Mouse (Mus musculus) liver, embryonic 12.5 days (tissue): ENCODE measurements around the gene Dmrtc1c1. TPM values are rescaled to one million over a fixed set of nuclear protein-coding genes. Genes with fewer than 3 reads are reported as not detected.
"Not testable (repeated sequence)": the region's sequence is repeated elsewhere in the genome, so short reads cannot be mapped to it uniquely, and the experiment has no call there.

Experiments used
- ATAC-seq: fragments of 200-750 bp; cut with Nextera tagmentation; 2 replicates; pipeline ENCODE4 v1.8.0; 2017; ENCODE audit warnings: moderate number of reproducible peaks, mild to moderate bottlenecking, moderate library complexity
- H3K27ac ChIP-seq: fragments of 300-500 bp; sonication (generic); 2 replicates; pipeline ENCODE4 v1.5.1; 2016; ENCODE audit warnings: mild to moderate bottlenecking
- H3K27me3 ChIP-seq: fragments of 300-500 bp; sonication (generic); replicated peaks from 2 replicates; pipeline ENCODE4 v1.6.1; 2016; ENCODE audit warnings: mild to moderate bottlenecking, moderate library complexity
- H3K36me3 ChIP-seq: fragments of 300-500 bp; sonication (generic); 2 replicates; pipeline ENCODE4 v1.6.1; 2016; ENCODE audit warnings: mild to moderate bottlenecking, moderate library complexity
- H3K4me1 ChIP-seq: fragments of 300-500 bp; sonication (generic); 2 replicates; pipeline ENCODE4 v1.6.1; 2016
- H3K4me2 ChIP-seq: fragments of 300-500 bp; sonication (generic); 2 replicates; pipeline ENCODE4 v1.6.1; 2016; ENCODE audit warnings: mild to moderate bottlenecking, moderate library complexity
- H3K4me3 ChIP-seq: fragments of 300-500 bp; sonication (generic); 2 replicates; pipeline ENCODE4 v1.5.1; 2016; ENCODE audit warnings: mild to moderate bottlenecking, moderate library complexity
- H3K9ac ChIP-seq: fragments of 300-500 bp; sonication (generic); 2 replicates; pipeline ENCODE4 v1.6.1; 2016; ENCODE audit warnings: mild to moderate bottlenecking, moderate library complexity
- H3K9me3 ChIP-seq: fragments of 300-500 bp; sonication (generic); replicated peaks from 2 replicates; pipeline ENCODE4 v1.6.1; 2016; ENCODE audit warnings: mild to moderate bottlenecking, moderate library complexity
- WGBS: fragments of 180-500 bp; shearing (Covaris S2); methylation state at CpG from one replicate; pipeline ENCODE4 v1.1.7; 2016; ENCODE audit not compliant: insufficient replicate concordance; 5-methylcytosine and 5-hydroxymethylcytosine counted together
- polyA plus RNA-seq: library from polyadenylated mRNA; unstranded; fragments of >200 nt; fragmentation: Nextera tagmentation; extraction: Ambion mirVana; gene quantifications from 2 replicates; pipeline ENCODE4 v1.2.1, GENCODE M21; 2016

The Dmrtc1c1 gene
- polyA plus RNA-seq: not detected in 2 replicates

- H3K4me2 ChIP-seq, H3K36me3 ChIP-seq, H3K9me3 ChIP-seq, H3K27me3 ChIP-seq, H3K9ac ChIP-seq, H3K4me3 ChIP-seq, H3K27ac ChIP-seq, H3K4me1 ChIP-seq, ATAC-seq: not testable (repeated sequence)
- WGBS: no CpG with 5 or more reads among the region's 14 CpGs
Observed at GRCm38 (mm10) chrX:102802663-102803062, at the start of gene Dmrtc1c1. Gene Dmrtc1c1, plus strand, starts transcription at chrX:102802963.

DNA sequence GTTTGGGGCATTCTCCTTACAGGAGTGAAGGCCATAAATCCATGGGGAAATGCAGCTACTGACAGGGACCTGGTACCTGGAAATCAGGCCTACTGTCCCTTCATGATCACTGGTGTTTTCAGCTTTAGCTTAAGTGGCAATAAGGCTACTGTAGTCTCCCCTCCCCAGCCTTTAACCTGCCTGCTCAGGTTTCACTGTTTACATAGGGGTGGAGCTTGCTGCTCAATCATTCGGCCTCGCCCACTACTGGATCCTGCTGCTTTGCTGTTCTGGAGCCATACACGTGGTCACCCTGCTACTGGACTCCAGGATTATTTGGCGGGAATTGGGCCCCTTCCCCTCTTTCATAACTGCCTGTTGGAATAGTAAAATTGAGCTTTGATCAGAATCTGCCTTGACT, 36.9 kb upstream of the Dmrtc1c1 start:
- ATAC-seq: no peak
- H3K27ac ChIP-seq: no peak overlapping the region
- WGBS: 51% methylated on average over 4 of the region's 4 CpGs

DNA sequence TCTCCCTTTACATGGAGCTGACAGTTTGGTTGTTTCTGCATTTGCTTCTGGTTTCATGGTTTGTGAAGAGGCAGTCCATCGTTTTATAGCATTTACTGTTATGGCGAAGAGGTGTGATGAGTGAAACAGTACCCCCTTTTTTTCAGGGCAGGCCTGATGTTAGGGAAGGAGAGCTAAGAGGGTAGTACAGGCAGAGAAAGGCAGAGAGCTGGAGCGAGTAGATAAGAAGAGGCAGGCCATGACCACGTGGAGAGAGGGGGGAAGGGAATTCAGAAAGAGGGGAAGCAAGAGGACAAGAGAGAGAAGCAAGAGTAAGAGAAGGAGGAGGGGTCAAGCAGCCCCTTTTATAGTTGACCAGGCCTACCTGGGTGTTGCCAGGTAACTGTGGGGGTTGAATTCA, 9.5 kb downstream of the Dmrtc1c1 start:
- Histone ChIP-seq H3K4me2 (no peak overlapping the region), H3K9ac (no peak overlapping the region), H3K36me3 (no peaks in the 10 kb centered on the region), H3K4me3 (no peak overlapping the region), H3K4me1 (no peaks in the 10 kb centered on the region), H3K9me3 (no peaks in the 10 kb centered on the region), H3K27me3 (no peaks in the 10 kb centered on the region; the same call in 1 of the 2 replicates), H3K27ac (no peak overlapping the region)
- ATAC-seq: no peak
- WGBS: 45% methylated on average over 4 of the region's 4 CpGs

More for the DNA sequence above, 36.9 kb upstream of the Dmrtc1c1 start:
- Histone ChIP-seq H3K4me2 (no peak overlapping the region), H3K4me3 (no peak overlapping the region), H3K27me3 (no peaks in the 10 kb centered on the region), H3K4me1 (no peaks in the 10 kb centered on the region), H3K9ac (no peak overlapping the region), H3K36me3 (no peaks in the 10 kb centered on the region), H3K9me3 (no peaks in the 10 kb centered on the region)

DNA sequence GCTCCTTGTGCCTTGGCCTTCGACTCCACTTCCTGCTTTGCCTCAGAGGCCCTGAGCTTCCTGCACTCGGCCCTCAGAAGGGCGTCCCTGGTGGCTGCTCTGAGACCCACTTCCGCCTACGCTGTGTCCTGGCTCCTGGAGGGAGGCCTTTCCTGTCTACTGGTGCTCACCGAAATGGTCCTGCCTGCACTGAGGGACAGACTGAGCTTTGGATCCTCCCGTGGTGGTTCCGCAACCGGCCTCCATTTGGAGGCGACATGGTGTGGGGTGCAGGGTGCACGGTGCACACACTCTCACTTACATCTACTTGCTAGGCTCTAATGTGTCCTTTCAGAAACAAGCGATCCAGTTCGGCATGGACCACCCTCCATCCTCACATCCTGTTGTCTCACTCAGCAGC, 51.8 kb downstream of the Dmrtc1c1 start, which contains the start of gene Dmrtc1c2:
Gene Dmrtc1c2 (minus strand): TSS at position 101 of the 400 bp plus-strand sequence.
- not testable (repeated sequence) for H3K4me3 ChIP-seq, H3K4me1 ChIP-seq, H3K9ac ChIP-seq, H3K9me3 ChIP-seq, H3K36me3 ChIP-seq, H3K4me2 ChIP-seq, ATAC-seq, H3K27ac ChIP-seq, H3K27me3 ChIP-seq
- no CpG with 5 or more reads among the region's 13 CpGs for WGBS

Other genes starting within 250 kb of the Dmrtc1c1 start
- 2.1 TPM in 2 replicates for gene Phka1, start 158.7 kb upstream of the Dmrtc1c1 start, polyA plus RNA-seq
- gene Gm3880, start 116.0 kb upstream of the Dmrtc1c1 start, polyA plus RNA-seq: not detected in 2 replicates
- gene Gm9112, start 95.3 kb upstream of the Dmrtc1c1 start, polyA plus RNA-seq: not detected in 2 replicates
- not detected in 2 replicates for gene Dmrtc1b, start 95.1 kb upstream of the Dmrtc1c1 start, polyA plus RNA-seq
- gene Dmrtc1c2, start 51.7 kb downstream of the Dmrtc1c1 start, polyA plus RNA-seq: not detected in 2 replicates
- gene 1700031F05Rik, start 65.0 kb downstream of the Dmrtc1c1 start, polyA plus RNA-seq: not detected in 2 replicates
- 0.17 TPM in 1 of 2 replicates, not detected in the other for gene Dmrtc1a, start 105.7 kb downstream of the Dmrtc1c1 start, polyA plus RNA-seq
- gene 1700011M02Rik, start 105.9 kb downstream of the Dmrtc1c1 start, polyA plus RNA-seq: not detected in 2 replicates
- not detected in 2 replicates for gene 1700018G05Rik, start 125.4 kb downstream of the Dmrtc1c1 start, polyA plus RNA-seq